In the genomic region with DNA sequence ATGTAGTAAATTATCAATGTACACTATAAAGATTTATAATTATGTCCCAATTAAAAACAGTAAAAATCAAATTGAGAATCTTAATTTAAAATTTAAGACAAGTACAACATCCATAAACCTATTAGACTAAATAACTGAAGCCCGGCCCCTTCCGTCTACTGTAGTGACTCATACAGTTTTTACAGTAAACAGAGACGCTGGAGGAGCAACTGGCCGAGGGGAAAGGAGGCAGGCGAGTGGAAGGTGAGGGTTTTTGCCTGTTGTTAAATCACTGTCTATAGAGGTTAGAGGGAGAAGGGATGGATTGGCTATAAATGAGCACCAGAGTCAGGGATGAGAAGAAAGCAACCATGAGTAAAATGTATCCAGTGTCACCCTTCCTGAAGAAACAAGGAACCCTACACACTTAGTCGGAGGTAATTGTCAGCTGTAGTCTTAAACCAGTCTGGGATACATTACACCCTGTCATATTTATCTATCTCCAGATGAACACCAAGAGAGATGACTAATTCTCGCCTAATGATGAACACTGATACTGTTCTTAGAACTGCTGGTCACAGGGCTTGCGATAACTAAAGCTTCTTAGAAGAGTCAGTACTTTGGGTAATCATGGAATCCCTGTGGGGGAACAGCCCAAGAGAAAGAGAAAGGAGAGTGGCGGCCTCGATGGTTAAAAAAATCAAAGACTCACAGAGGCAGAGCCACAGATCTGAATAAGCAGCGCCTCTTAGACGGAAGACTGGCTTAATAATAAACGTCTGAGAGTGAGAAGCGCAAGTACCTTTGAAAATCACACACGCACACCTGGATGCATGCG, we compare ENCODE assay signal across 19 mouse cellular contexts.
DNase-seq lines count a peak whose midpoint lies in the region; ATAC-seq and TF ChIP-seq lines count a peak whose summit lies in the region.
"Had no signal": no experiment of that assay in that cellular context is flagged by ENCODE, and none has a peak within 500 bp of the region (broad histone marks: within the 10 kb centered on the region; RNA-seq: fewer than 3 reads in every experiment).

No protein-coding gene starts in this region.

- TF ChIP-seq CTCF in heart, postnatal 0 days (IDR thresholded peaks at IDR 0.05; ENCODE audit: low read depth): no peak
- TF ChIP-seq CTCF in CH12.LX (conservative IDR thresholded peaks at IDR 0.05 in 1 of 2, IDR thresholded peaks at IDR 0.05 in 1 of 2; ENCODE audit: low read depth in 2 of 2, low read length in 2 of 2): no peak

- no peak for TF ChIP-seq EP300 in heart, postnatal 0 days (IDR thresholded peaks at IDR 0.05; ENCODE audit: low read depth)
- TF ChIP-seq EP300 in CH12.LX (IDR thresholded peaks at IDR 0.05; ENCODE audit: low read length): no peak

- no peak overlapping the region for H3K4me3 ChIP-seq in heart, postnatal 0 days (ENCODE audit: low read depth, low read length)
- H3K4me3 ChIP-seq in CH12.LX (replicated peaks in 1 of 3; ENCODE audit: low read depth in 2 of 3, low read length in 2 of 3, poor library complexity in 1 of 3): no peak overlapping the region
- H3K4me3 ChIP-seq: erythroblast, embryonic 14.5 days; heart, embryonic 10.5 days; left cerebral cortex, adult 2 months; limb, embryonic 13.5 days had no signal

- 65% methylated on average over 16 of the region's 16 CpGs for WGBS in heart, postnatal 0 days

- H3K27ac ChIP-seq in heart, postnatal 0 days (ENCODE audit: low read depth): peak overlapping the region; percentile 15; the same call in 1 of the 2 replicates
- no peak overlapping the region for H3K27ac ChIP-seq in CH12.LX (ENCODE audit: insufficient read depth, low read depth)
- H3K27ac ChIP-seq: heart, embryonic 10.5 days; left cerebral cortex, adult 2 months; limb, embryonic 13.5 days had no signal

- peaks cover 23% of the 10 kb centered on the region for H3K79me2 ChIP-seq in CH12.LX (replicated peaks; ENCODE audit: control insufficient read depth, extremely low read depth, insufficient read depth, poor library complexity, severe bottlenecking)

- peaks cover 8% of the 10 kb centered on the region; the same call in 1 of the 2 replicates for H3K36me3 ChIP-seq in heart, postnatal 0 days (replicated peaks; ENCODE audit: control insufficient read depth, insufficient read depth, low read length)
- peaks cover 20 to 52% of the 10 kb centered on the region in 2 experiments for H3K36me3 ChIP-seq in CH12.LX (replicated peaks in 1 of 2; ENCODE audit: control insufficient read depth in 1 of 2, insufficient read depth in 1 of 2, low read length in 1 of 2)
- H3K36me3 ChIP-seq: limb, embryonic 13.5 days had no signal

- dilution Hi-C loops in CH12.LX (cut with MboI; ENCODE audit: extremely low pct_ligation_motif_present, extremely low pct_unique_long_range_greater_than_20kb, low sequenced_read_pairs): no loop called here

- no peaks in the 10 kb centered on the region for H3K4me1 ChIP-seq in heart, postnatal 0 days (ENCODE audit: control insufficient read depth, insufficient read depth)
- H3K4me1 ChIP-seq in CH12.LX (ENCODE audit: control insufficient read depth in 1 of 2, insufficient read depth in 2 of 2): peaks cover 9 to 37% of the 10 kb centered on the region in 2 experiments

- TF ChIP-seq RAD21 in CH12.LX (IDR thresholded peaks at IDR 0.05; ENCODE audit: low read depth, low read length): no peak

- 0 out of 2 replicates have a peak overlapping the region, but pooled peaks have one; percentile 20 for H3K9ac ChIP-seq in heart, postnatal 0 days (replicated peaks; ENCODE audit: low read depth, low read length)
- H3K9ac ChIP-seq in CH12.LX (ENCODE audit: insufficient read depth, low read depth): no peak overlapping the region
- H3K9ac ChIP-seq: limb, embryonic 13.5 days had no signal

- no peaks in the 10 kb centered on the region for H3K27me3 ChIP-seq in heart, postnatal 0 days (ENCODE audit: control insufficient read depth, insufficient read depth, low read length)
- H3K27me3 ChIP-seq in CH12.LX (replicated peaks): no peaks in the 10 kb centered on the region
- H3K27me3 ChIP-seq: limb, embryonic 13.5 days had no signal

- ATAC-seq in heart, postnatal 0 days (ENCODE audit: insufficient read depth, low read depth): no peak
- ATAC-seq in inflammation-experienced regulatory T-cells, adult 6 months: peak; percentile 63
- ATAC-seq: forebrain, embryonic 16.5 days; intestine, postnatal 0 days had no signal

- no peak for TF ChIP-seq POLR2A in CH12.LX (IDR thresholded peaks at IDR 0.05; ENCODE audit: low read depth, low read length)

- no peaks in the 10 kb centered on the region for H3K9me3 ChIP-seq in heart, postnatal 0 days (replicated peaks; ENCODE audit: control insufficient read depth, low read length)
- no peaks in the 10 kb centered on the region for H3K9me3 ChIP-seq in CH12.LX (replicated peaks; ENCODE audit: low read length)
- H3K9me3 ChIP-seq: heart, embryonic 10.5 days; limb, embryonic 13.5 days had no signal

- DNase-seq in heart, postnatal 0 days (ENCODE audit: low spot score): no peak
- no peak for DNase-seq in heart, adult 8-10 months (ENCODE audit: low spot score)
- DNase-seq in 3134 (ENCODE audit: extremely low read depth, insufficient read length, low spot score) (peak; percentile 24), CH12.LX (ENCODE audit: extremely low read depth) (no peak)
- no peak for DNase-seq in lung, adult 18-20 months
- DNase-seq in thymus, adult 18-20 months: no peak
- DNase-seq: cerebellum, adult 11 months; cerebellum, postnatal 25 days; gastrocnemius, postnatal 10 days; lung, postnatal 4 days; retina, postnatal 1 day; thymus, postnatal 14 days had no signal

- peak overlapping the region; percentile 30; the same call in 1 of the 2 replicates for H3K4me2 ChIP-seq in heart, postnatal 0 days (ENCODE audit: low read depth, low read length)
- H3K4me2 ChIP-seq in CH12.LX (ENCODE audit: insufficient read depth, low read depth, poor library complexity, severe bottlenecking): no peak overlapping the region
- H3K4me2 ChIP-seq: limb, embryonic 13.5 days had no signal

- in situ Hi-C loops in CH12.LX (cut with MboI; ENCODE audit: low pct_ligation_motif_present, low pct_unique_long_range_greater_than_20kb, low sequenced_read_pairs): no loop called here

TF ChIP-seq in CH12.LX, 34 proteins besides CTCF, POLR2A, EP300 and RAD21:
- TF ChIP-seq JUN (IDR thresholded peaks at IDR 0.05; ENCODE audit: insufficient read depth, low read depth, low read length): no peak
- TF ChIP-seq BHLHE40 (IDR thresholded peaks at IDR 0.05; ENCODE audit: low read depth, low read length): no peak
- no peak for TF ChIP-seq HCFC1 (IDR thresholded peaks at IDR 0.05; ENCODE audit: low read depth, low read length)
- 0 out of 2 replicates have a peak, but pooled peaks have one; percentile 22 for TF ChIP-seq ETS1 (conservative IDR thresholded peaks at IDR 0.05; ENCODE audit: low read depth, low read length)
